Mouse (Mus musculus): Measurements from ENCODE around the gene Olfr982. TPM values are rescaled to one million over a fixed set of nuclear protein-coding genes. Genes with fewer than 3 reads are reported as not detected.

Olfr982 gene
- not detected in 2 replicates for polyA plus RNA-seq (2014; fragmentation: Nextera tagmentation; extraction: Ambion mirVana)

DNA sequence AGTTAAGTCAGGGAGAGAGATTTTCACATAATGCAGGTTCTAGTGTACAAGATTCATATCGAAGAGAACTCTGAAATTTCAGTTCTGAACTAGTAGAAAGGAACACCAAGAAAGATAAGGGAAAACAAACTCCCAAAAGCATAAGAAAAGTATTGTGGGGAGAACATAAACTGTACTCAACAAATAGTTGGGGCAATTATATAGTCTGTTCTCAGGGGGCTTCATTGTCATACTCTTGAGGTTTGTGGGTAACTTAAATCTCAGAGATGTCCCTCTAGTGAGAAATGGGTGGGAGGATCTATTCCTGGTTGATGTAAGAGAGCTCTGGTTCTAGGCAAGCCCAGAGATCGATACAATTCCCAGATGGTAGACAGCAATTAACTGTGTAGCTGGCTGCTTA is at the start of gene Olfr982:
Gene Olfr982, plus strand, starts transcription at position 301 of the 400 bp plus-strand sequence.
- no peaks in the 10 kb centered on the region for H3K4me1 ChIP-seq (ENCODE audit: control insufficient read depth, insufficient read depth, low read length)
- DNase-seq (ENCODE audit: low spot score), result no peak
- no peak for ATAC-seq
- H3K4me3 ChIP-seq (ENCODE audit: low read depth, low read length), result no peak within 1 kb of the TSS
- no peak within 1 kb of the TSS for H3K27ac ChIP-seq (ENCODE audit: low read depth, low read length)
- no peaks in the 10 kb centered on the region for H3K9me3 ChIP-seq (replicated peaks; ENCODE audit: control insufficient read depth, low read length)
- no peak within 1 kb of the TSS for H3K9ac ChIP-seq (ENCODE audit: low read length)
- H3K36me3 ChIP-seq (ENCODE audit: control insufficient read depth, insufficient read depth, low read length), result no peaks in the 10 kb centered on the region
- WGBS, result 92% methylated on average over 2 of the region's 2 CpGs
- no peaks in the 10 kb centered on the region for H3K27me3 ChIP-seq (replicated peaks; ENCODE audit: control insufficient read depth, insufficient read depth, low read length)
- no peak within 1 kb of the TSS for H3K4me2 ChIP-seq (ENCODE audit: low read length)

DNA sequence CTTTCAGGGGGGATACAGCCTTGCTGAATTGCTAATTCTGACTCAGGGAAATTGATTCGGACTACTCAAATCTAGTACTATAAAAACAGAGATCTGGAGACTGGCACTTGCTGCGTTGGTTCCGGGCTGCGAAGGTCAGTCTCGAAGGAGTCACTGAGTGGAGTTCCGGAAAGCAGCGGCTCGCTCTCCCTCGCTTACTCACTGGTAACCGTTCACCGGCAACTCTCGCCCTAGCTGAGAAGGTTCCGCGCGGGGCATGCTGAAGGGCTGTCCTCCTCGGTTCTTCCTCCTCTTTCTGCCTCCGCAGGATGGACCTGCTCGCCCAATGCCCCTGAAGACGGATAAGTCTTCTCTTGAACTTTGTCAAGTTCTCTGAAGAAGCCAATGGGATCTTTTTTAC is 23.5 kb upstream of the Olfr982 start:
- DNase-seq (ENCODE audit: low spot score) (no peak), ATAC-seq (no peak)
- no peak overlapping the region for H3K4me2 ChIP-seq (ENCODE audit: low read length)
- no peaks in the 10 kb centered on the region for H3K4me1 ChIP-seq (ENCODE audit: control insufficient read depth, insufficient read depth, low read length)
- WGBS, result 95% methylated on average over 19 of the region's 19 CpGs
- no peaks in the 10 kb centered on the region for H3K9me3 ChIP-seq (replicated peaks; ENCODE audit: control insufficient read depth, low read length)
- H3K36me3 ChIP-seq (ENCODE audit: control insufficient read depth, insufficient read depth, low read length), result no peaks in the 10 kb centered on the region
- H3K4me3 ChIP-seq (ENCODE audit: low read depth, low read length), result no peak overlapping the region
- H3K27me3 ChIP-seq (replicated peaks; ENCODE audit: control insufficient read depth, insufficient read depth, low read length), result no peaks in the 10 kb centered on the region
- no peak overlapping the region for H3K27ac ChIP-seq (ENCODE audit: low read depth, low read length)
- no peak overlapping the region for H3K9ac ChIP-seq (ENCODE audit: low read length)

DNA sequence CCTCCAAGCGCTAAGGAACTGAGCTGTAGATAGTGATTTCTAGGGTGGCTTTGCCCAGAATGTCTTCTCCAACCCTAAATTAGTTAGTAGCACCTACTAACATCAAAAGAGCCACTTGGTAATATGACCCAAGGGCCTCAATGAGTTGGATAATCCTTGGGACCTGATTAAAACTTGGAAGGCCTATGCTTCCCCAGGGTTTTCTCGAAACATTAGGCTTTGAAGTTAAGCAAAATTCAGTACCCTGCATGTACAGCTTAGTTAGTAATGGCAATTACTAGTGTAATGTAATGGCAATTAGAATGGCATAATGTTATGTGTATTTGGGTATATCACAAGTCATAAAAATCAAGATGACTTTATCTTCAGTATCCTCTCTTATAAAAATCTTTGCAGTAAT is 19.9 kb downstream of the Olfr982 start, which contains the start of gene Olfr983:
Gene Olfr983, minus strand, starts transcription at position 101 of the 400 bp plus-strand sequence.
- no peak for DNase-seq (ENCODE audit: low spot score)
- Histone ChIP-seq H3K27me3 (replicated peaks; ENCODE audit: control insufficient read depth, insufficient read depth, low read length) (no peaks in the 10 kb centered on the region), H3K27ac (ENCODE audit: low read depth, low read length) (no peak within 1 kb of the TSS), H3K9ac (ENCODE audit: low read length) (no peak within 1 kb of the TSS), H3K9me3 (replicated peaks; ENCODE audit: control insufficient read depth, low read length) (no peaks in the 10 kb centered on the region), H3K4me3 (ENCODE audit: low read depth, low read length) (no peak within 1 kb of the TSS), H3K36me3 (ENCODE audit: control insufficient read depth, insufficient read depth, low read length) (no peaks in the 10 kb centered on the region), H3K4me1 (ENCODE audit: control insufficient read depth, insufficient read depth, low read length) (no peaks in the 10 kb centered on the region), H3K4me2 (ENCODE audit: low read length) (no peak within 1 kb of the TSS)
- WGBS, result 81% methylated on average over 2 of the region's 2 CpGs
- ATAC-seq, result no peak

DNA sequence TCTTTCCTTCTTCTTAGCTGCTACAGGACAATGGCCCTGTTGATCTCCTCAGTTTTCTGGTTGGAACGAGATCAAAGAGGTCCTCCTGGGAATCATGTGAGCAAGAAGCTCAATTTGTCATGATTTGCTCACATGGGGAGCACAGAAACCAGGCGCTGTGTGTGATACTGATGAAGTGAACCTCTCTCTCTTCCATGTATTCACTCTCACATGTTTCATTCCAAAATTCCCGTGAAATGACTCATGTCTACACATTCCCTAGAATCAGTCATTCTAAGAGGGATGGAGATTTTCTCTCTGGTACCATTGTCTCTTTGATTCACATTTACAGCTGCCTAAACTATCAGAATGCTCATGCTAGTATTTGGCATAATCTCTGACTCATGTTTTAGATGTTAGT is 21.1 kb downstream of the Olfr982 start:
- no peak for ATAC-seq
- DNase-seq (ENCODE audit: low spot score), result no peak
- H3K27ac ChIP-seq (ENCODE audit: low read depth, low read length), result no peak overlapping the region
- 66% methylated on average over 3 of the region's 3 CpGs for WGBS
- H3K36me3 ChIP-seq (ENCODE audit: control insufficient read depth, insufficient read depth, low read length), result no peaks in the 10 kb centered on the region
- H3K4me2 ChIP-seq (ENCODE audit: low read length), result no peak overlapping the region
- no peaks in the 10 kb centered on the region for H3K27me3 ChIP-seq (replicated peaks; ENCODE audit: control insufficient read depth, insufficient read depth, low read length)
- no peaks in the 10 kb centered on the region for H3K4me1 ChIP-seq (ENCODE audit: control insufficient read depth, insufficient read depth, low read length)
- no peak overlapping the region for H3K9ac ChIP-seq (ENCODE audit: low read length)
- no peaks in the 10 kb centered on the region for H3K9me3 ChIP-seq (replicated peaks; ENCODE audit: control insufficient read depth, low read length)
- H3K4me3 ChIP-seq (ENCODE audit: low read depth, low read length), result no peak overlapping the region

DNA sequence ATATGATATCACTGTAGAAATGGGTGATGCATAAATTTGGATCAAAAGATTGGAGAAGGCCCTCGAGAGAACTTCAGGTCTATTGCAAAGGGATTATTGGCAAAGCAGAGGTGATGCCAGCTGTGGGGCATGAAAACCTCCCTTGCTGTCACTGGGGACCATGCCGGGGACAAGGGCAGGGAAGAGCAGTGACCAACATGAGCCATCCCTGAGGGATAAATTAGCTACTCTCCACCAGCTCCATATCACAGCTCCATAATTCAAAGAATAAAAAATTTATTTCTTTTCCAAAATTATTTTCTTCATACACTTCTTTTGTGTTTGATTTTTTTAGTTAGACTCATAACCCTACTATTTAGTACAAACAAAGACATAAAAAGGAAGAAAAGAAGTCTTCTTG is 40.5 kb downstream of the Olfr982 start, which contains the start of gene Olfr984:
Gene Olfr984, minus strand, starts transcription at position 101 of the 400 bp plus-strand sequence.
- ATAC-seq, result no peak
- WGBS, result 83% methylated on average over 2 of the region's 2 CpGs
- H3K4me3 ChIP-seq (ENCODE audit: low read depth, low read length), result no peak within 1 kb of the TSS

DNA sequence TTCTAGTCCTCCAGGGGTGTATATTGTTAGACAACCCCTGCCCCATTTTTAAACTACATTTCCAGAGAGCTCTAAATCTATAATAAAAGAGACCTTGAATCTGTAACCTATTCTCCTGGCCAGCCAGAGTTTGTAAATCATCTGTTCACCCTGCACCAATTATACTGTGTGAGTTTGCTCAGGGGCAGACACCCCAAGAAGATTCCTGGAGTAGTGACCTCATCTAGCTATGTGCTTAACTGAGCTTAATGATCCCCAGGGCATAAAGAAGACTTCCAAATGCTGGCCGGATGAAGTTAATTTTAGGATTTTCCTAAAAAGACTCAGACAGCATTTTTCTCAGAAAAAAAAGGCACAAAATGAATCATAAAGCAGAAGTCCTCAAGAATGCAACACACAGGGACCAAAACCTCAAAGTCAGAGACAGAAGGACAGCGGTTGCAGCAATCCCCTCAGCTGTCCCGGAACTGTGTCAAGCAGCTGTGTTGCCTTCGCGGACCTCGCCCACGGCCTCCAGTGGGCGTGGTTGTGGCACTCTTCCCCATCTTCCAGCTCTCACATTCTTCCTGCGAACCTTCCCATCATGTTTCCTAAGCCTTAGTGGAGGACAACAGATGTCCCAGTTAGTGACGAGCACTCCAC is 43.1 kb downstream of the Olfr982 start:
- ATAC-seq (no peak), DNase-seq (ENCODE audit: low spot score) (no peak)
- H3K4me1 ChIP-seq (ENCODE audit: control insufficient read depth, insufficient read depth, low read length), result no peaks in the 10 kb centered on the region
- no peaks in the 10 kb centered on the region for H3K9me3 ChIP-seq (replicated peaks; ENCODE audit: control insufficient read depth, low read length)
- no peak overlapping the region for H3K4me3 ChIP-seq (ENCODE audit: low read depth, low read length)
- H3K27ac ChIP-seq (ENCODE audit: low read depth, low read length), result no peak overlapping the region
- no peak overlapping the region for H3K4me2 ChIP-seq (ENCODE audit: low read length)
- no peaks in the 10 kb centered on the region for H3K36me3 ChIP-seq (ENCODE audit: control insufficient read depth, insufficient read depth, low read length)
- 72% methylated on average over 10 of the region's 10 CpGs for WGBS
- H3K27me3 ChIP-seq (replicated peaks; ENCODE audit: control insufficient read depth, insufficient read depth, low read length), result no peaks in the 10 kb centered on the region
- H3K9ac ChIP-seq (ENCODE audit: low read length), result no peak overlapping the region

More for the DNA sequence above, 40.5 kb downstream of the Olfr982 start, which contains the start of gene Olfr984:
- H3K9ac ChIP-seq (ENCODE audit: low read length), result no peak within 1 kb of the TSS
- DNase-seq (ENCODE audit: low spot score), result no peak
- H3K9me3 ChIP-seq (replicated peaks; ENCODE audit: control insufficient read depth, low read length), result no peaks in the 10 kb centered on the region
- no peaks in the 10 kb centered on the region for H3K36me3 ChIP-seq (ENCODE audit: control insufficient read depth, insufficient read depth, low read length)
- no peaks in the 10 kb centered on the region for H3K27me3 ChIP-seq (replicated peaks; ENCODE audit: control insufficient read depth, insufficient read depth, low read length)
- no peak within 1 kb of the TSS for H3K27ac ChIP-seq (ENCODE audit: low read depth, low read length)
- H3K4me1 ChIP-seq (ENCODE audit: control insufficient read depth, insufficient read depth, low read length), result no peaks in the 10 kb centered on the region
- no peak within 1 kb of the TSS for H3K4me2 ChIP-seq (ENCODE audit: low read length)

DNA sequence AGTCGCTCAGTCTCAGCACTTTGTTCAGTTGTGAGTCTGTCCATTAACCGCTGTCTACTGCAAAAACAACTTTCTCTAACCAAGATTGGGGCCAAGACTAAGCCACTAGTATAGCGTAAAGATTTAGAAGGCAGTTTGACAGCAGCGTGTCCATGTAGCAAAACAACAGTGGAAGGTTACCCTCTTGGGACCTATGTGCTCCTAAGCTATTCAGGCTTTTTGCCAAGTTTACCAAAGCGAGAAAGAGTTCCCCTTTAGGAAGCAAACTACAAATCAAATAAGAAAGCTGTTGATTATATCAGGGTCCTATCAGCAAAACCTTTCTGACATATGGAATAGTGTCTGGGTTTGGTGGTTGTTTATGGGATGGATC is 43.6 kb downstream of the Olfr982 start:
- no peaks in the 10 kb centered on the region for H3K9me3 ChIP-seq (replicated peaks; ENCODE audit: control insufficient read depth, low read length)
- H3K4me1 ChIP-seq (ENCODE audit: control insufficient read depth, insufficient read depth, low read length), result no peaks in the 10 kb centered on the region
- H3K27me3 ChIP-seq (replicated peaks; ENCODE audit: control insufficient read depth, insufficient read depth, low read length), result no peaks in the 10 kb centered on the region
- H3K9ac ChIP-seq (ENCODE audit: low read length), result no peak overlapping the region
- DNase-seq (ENCODE audit: low spot score) (no peak), ATAC-seq (no peak)
- WGBS, result 85% methylated on average over 5 of the region's 5 CpGs
- H3K4me2 ChIP-seq (ENCODE audit: low read length), result no peak overlapping the region
- no peak overlapping the region for H3K27ac ChIP-seq (ENCODE audit: low read depth, low read length)
- H3K36me3 ChIP-seq (ENCODE audit: control insufficient read depth, insufficient read depth, low read length), result no peaks in the 10 kb centered on the region
- no peak overlapping the region for H3K4me3 ChIP-seq (ENCODE audit: low read depth, low read length)

Other genes with a start within 250 kb of the Olfr982 start
- not detected in 2 replicates for gene Olfr971, start 237.0 kb upstream of the Olfr982 start, polyA plus RNA-seq (2014; fragmentation: Nextera tagmentation; extraction: Ambion mirVana)
- not detected in 2 replicates for gene Olfr972, start 207.4 kb upstream of the Olfr982 start, polyA plus RNA-seq (2014; fragmentation: Nextera tagmentation; extraction: Ambion mirVana)
- not detected in 2 replicates for gene Olfr229, start 166.5 kb upstream of the Olfr982 start, polyA plus RNA-seq (2014; fragmentation: Nextera tagmentation; extraction: Ambion mirVana)
- not detected in 2 replicates for gene Olfr974, start 136.3 kb upstream of the Olfr982 start, polyA plus RNA-seq (2014; fragmentation: Nextera tagmentation; extraction: Ambion mirVana)
- gene Olfr975, start 121.8 kb upstream of the Olfr982 start, polyA plus RNA-seq (2014; fragmentation: Nextera tagmentation; extraction: Ambion mirVana), result not detected in 2 replicates
- gene Olfr976, start 112.7 kb upstream of the Olfr982 start, polyA plus RNA-seq (2014; fragmentation: Nextera tagmentation; extraction: Ambion mirVana), result not detected in 2 replicates
- gene Olfr978, start 81.7 kb upstream of the Olfr982 start, polyA plus RNA-seq (2014; fragmentation: Nextera tagmentation; extraction: Ambion mirVana), result not detected in 2 replicates
- not detected in 2 replicates for gene Olfr979, start 70.4 kb upstream of the Olfr982 start, polyA plus RNA-seq (2014; fragmentation: Nextera tagmentation; extraction: Ambion mirVana)
- not detected in 2 replicates for gene Olfr980, start 64.2 kb upstream of the Olfr982 start, polyA plus RNA-seq (2014; fragmentation: Nextera tagmentation; extraction: Ambion mirVana)
- not detected in 2 replicates for gene Olfr981, start 52.4 kb upstream of the Olfr982 start, polyA plus RNA-seq (2014; fragmentation: Nextera tagmentation; extraction: Ambion mirVana)
- not detected in 2 replicates for gene Olfr983, start 19.8 kb downstream of the Olfr982 start, polyA plus RNA-seq (2014; fragmentation: Nextera tagmentation; extraction: Ambion mirVana)
- gene Olfr984, start 40.4 kb downstream of the Olfr982 start, polyA plus RNA-seq (2014; fragmentation: Nextera tagmentation; extraction: Ambion mirVana), result not detected in 2 replicates
- not detected in 2 replicates for gene Olfr985, start 56.4 kb downstream of the Olfr982 start, polyA plus RNA-seq (2014; fragmentation: Nextera tagmentation; extraction: Ambion mirVana)
- gene Tmem225, start 74.3 kb downstream of the Olfr982 start, polyA plus RNA-seq (2014; fragmentation: Nextera tagmentation; extraction: Ambion mirVana), result not detected in 2 replicates
- not detected in 2 replicates for gene Olfr986, start 107.1 kb downstream of the Olfr982 start, polyA plus RNA-seq (2014; fragmentation: Nextera tagmentation; extraction: Ambion mirVana)
- gene Zfp202, start 118.5 kb downstream of the Olfr982 start, polyA plus RNA-seq (2014; fragmentation: Nextera tagmentation; extraction: Ambion mirVana), result 8.5 and 12.0 TPM in 2 replicates
- gene Scn3b, start 195.4 kb downstream of the Olfr982 start, polyA plus RNA-seq (2014; fragmentation: Nextera tagmentation; extraction: Ambion mirVana), result 88.6 and 107 TPM in 2 replicates

Data from forebrain, embryonic 14.5 days (tissue).